Mouse (Mus musculus): Measurements from ENCODE around the gene Map1b. TPM values are rescaled to one million over a fixed set of nuclear protein-coding genes. Genes with fewer than 3 reads are reported as not detected.

Map1b gene
- polyA plus RNA-seq, 1 experiment from 2014 or later: 1,780 TPM

DNA sequence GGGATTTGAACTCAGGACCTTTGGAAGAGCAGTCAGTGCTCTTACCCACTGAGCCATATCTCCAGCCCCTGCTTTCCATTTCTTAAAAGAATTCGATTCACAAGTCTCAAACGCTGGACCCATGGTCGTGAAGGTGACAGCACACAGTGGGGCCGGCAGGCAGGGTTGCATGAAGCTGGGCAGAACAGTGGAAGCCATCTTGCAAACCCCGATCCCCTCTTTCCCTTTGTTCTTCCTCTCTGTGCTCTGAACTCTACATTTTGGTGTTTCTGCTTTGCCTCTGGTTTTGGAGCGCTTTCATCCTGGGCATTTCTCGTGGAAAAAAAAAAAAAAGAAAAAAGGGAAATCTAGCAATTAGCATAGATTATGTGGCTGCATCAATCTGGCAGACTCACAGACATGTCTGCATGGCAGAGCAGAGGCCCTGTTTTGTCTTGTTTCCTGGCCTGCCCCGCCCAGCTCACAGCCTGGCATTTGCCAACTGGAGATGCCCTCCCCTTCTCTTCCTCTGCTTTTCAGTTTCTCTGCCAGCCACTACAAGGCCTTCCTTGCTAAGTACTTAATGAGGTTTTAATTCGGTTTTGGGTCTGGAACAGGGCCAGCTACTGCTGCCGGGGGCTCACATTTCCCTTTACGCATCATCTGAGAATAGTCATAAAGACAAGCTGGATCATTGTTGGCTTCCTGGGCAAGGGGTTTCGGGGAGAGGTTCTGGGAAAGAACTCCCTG lies 57.5 kb downstream of the Map1b start:
- Histone ChIP-seq H3K27me3 (no peaks in the 10 kb centered on the region), H3K4me3 (no peak overlapping the region), H3K9ac (no peak overlapping the region), H3K4me1 (replicated peaks) (peaks cover 45% of the 10 kb centered on the region), H3K36me3 (peaks cover 25% of the 10 kb centered on the region), H3K27ac (replicated peaks) (peak overlapping the region; percentile 79), H3K4me2 (no peak overlapping the region), H3K9me3 (no peaks in the 10 kb centered on the region)
- ATAC-seq (ENCODE audit: low read depth): peak; percentile 87
- WGBS: 54% methylated on average over 12 of the region's 12 CpGs

DNA sequence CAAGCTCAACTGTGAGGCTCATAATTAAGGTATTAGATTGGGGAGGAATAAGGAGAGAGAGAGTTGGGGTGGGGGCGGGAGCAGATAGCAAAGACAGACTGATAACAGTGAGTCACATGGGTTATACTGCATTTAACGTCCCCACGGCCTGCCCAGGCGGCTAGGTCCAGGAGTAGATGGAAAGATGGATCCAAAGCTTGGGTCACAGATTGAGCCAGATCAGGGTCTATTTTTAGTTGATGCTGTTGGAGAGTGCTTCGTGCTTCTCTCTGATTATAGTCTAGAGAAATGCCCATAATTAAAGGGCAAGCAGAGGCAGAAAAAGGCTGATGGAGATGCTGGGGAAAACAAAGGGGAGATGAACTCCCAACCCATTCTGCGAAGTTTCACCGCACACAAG lies 61.4 kb downstream of the Map1b start:
- Histone ChIP-seq H3K27ac (replicated peaks) (0 out of 2 replicates have a peak overlapping the region, but pooled peaks have one; percentile 13), H3K4me2 (no peak overlapping the region), H3K4me1 (replicated peaks) (peaks cover 55% of the 10 kb centered on the region), H3K9ac (no peak overlapping the region), H3K4me3 (no peak overlapping the region), H3K9me3 (no peaks in the 10 kb centered on the region), H3K36me3 (0 out of 2 replicates have a peak, but pooled peaks cover 7% of the 10 kb centered on the region), H3K27me3 (no peaks in the 10 kb centered on the region)
- 89% methylated on average over 7 of the region's 7 CpGs for WGBS
- ATAC-seq (ENCODE audit: low read depth): no peak

DNA sequence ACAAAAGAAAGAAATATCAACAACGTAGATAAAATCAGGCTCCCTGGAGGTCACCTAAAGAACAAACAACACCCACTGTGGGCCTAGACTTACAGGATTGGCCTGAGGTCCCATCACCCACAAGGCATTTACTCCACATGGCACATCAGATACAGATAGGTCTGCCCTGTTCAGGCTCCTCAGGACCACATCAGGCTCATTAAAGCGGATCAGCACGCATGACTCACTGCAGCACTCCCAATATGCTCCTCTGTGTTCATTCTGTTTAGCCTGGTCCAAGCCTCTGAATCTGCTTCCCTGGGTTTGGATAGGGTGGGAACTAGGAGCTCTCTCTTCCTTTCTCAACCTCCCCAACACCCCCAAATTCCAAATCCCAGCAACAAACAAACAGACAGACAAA lies 63.9 kb downstream of the Map1b start:
- no peaks in the 10 kb centered on the region for H3K27me3 ChIP-seq
- no peak overlapping the region for H3K9ac ChIP-seq
- H3K36me3 ChIP-seq: 0 out of 2 replicates have a peak, but pooled peaks cover 7% of the 10 kb centered on the region
- 86% methylated on average over 3 of the region's 3 CpGs for WGBS
- H3K4me2 ChIP-seq: no peak overlapping the region
- peaks cover 65% of the 10 kb centered on the region for H3K4me1 ChIP-seq (replicated peaks)
- no peak overlapping the region for H3K4me3 ChIP-seq
- H3K9me3 ChIP-seq: no peaks in the 10 kb centered on the region
- H3K27ac ChIP-seq (replicated peaks): no peak overlapping the region
- no peak for ATAC-seq (ENCODE audit: low read depth)

DNA sequence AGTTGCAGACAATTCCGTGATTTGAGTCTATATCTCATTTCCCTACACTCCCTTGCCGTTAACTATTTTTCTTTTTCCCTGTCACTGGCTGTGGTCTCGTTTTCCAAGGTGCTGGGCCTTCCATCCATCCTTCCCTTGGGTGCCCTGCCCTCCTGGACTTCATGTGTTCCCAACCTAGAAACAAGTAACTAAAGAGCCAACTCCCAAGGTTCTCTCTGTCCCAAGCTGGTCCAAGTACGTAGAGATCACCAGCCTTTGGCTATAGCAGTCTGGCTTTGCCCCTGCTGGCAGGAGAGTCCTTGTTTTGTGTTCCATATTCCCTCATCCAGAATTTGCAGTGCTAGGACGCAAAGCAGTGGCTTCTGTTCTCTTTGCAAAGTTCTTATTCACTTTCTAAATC lies 65.1 kb downstream of the Map1b start:
- Histone ChIP-seq H3K36me3 (0 out of 2 replicates have a peak, but pooled peaks cover 3% of the 10 kb centered on the region), H3K4me3 (no peak overlapping the region), H3K9me3 (no peaks in the 10 kb centered on the region), H3K4me2 (no peak overlapping the region), H3K9ac (no peak overlapping the region), H3K27me3 (no peaks in the 10 kb centered on the region), H3K27ac (replicated peaks) (peak overlapping the region; percentile 29; the same call in 1 of the 2 replicates), H3K4me1 (replicated peaks) (peaks cover 68% of the 10 kb centered on the region)
- 88% methylated on average over 5 of the region's 5 CpGs for WGBS
- ATAC-seq (ENCODE audit: low read depth): no peak

DNA sequence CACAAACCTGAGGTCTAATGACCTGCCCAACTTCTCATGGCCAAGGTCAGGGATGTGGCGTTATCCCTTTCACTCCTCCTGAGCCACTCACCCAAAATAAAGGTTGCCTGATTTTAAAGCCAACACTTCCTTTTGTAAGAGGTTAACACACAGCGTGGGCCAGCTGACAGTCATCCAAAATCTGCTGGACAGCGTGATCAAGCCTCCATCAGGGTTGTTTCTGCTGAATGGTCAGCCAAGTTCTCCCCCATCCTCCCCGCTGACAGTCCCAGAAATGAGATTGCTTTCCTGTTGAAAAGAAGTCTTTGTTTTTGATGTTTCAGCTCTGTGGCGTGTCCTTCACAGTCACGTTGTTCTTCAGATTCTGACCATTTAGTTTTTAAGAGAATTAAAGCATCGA lies 65.6 kb downstream of the Map1b start:
- Histone ChIP-seq H3K9me3 (no peaks in the 10 kb centered on the region), H3K4me3 (no peak overlapping the region), H3K4me2 (no peak overlapping the region), H3K4me1 (replicated peaks) (peaks cover 68% of the 10 kb centered on the region), H3K27me3 (no peaks in the 10 kb centered on the region), H3K9ac (no peak overlapping the region), H3K27ac (replicated peaks) (no peak overlapping the region; the same call in 1 of the 2 replicates), H3K36me3 (0 out of 2 replicates have a peak, but pooled peaks cover 3% of the 10 kb centered on the region)
- no peak for ATAC-seq (ENCODE audit: low read depth)
- WGBS: 67% methylated on average over 7 of the region's 7 CpGs

DNA sequence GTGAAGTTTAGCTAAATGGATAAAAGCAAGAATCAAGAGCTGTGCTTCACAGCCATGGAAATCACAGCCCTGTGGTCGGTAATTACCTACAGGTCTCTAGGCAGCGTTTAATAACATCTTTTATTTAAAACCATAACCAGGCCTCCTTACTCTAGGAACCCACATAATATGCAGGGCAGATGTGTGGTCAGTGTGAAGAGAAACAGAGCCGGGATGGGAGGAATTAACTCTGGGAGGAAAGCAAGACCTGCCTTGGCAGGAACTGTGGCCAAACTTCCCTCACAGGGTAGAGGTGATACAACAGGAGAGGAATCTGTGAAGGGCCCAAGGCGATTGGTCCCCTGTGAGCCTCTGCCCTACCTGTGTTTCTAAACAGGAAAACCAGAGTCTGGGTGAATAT lies 66.8 kb downstream of the Map1b start:
- no peaks in the 10 kb centered on the region for H3K9me3 ChIP-seq
- peaks cover 67% of the 10 kb centered on the region for H3K4me1 ChIP-seq (replicated peaks)
- no peak overlapping the region for H3K9ac ChIP-seq
- no peaks in the 10 kb centered on the region for H3K36me3 ChIP-seq
- H3K4me3 ChIP-seq: no peak overlapping the region
- 89% methylated on average over 4 of the region's 4 CpGs for WGBS
- no peaks in the 10 kb centered on the region for H3K27me3 ChIP-seq
- ATAC-seq (ENCODE audit: low read depth): no peak
- no peak overlapping the region for H3K27ac ChIP-seq (replicated peaks)
- H3K4me2 ChIP-seq: no peak overlapping the region

DNA sequence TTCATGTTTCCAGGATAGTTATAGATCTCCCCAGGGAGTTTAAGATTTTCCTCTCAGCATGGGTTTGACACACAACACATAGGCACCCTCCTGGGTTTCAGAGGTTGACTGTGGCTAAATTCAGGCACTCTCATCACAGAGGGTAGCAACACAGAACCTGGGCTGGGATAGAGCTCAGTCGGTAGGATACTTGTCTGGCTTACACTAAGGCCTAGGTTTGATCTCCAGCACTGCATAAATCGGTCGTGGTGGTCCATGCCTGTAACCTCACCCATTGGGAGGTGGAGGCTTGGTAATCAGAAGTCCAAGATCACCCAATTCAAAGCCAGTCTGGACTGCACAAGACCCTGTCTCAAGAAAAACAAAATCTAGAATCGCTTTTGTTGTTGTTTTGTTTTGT lies 68.1 kb downstream of the Map1b start:
- H3K27ac ChIP-seq (replicated peaks): peak overlapping the region; percentile 4; the same call in 1 of the 2 replicates
- 34% methylated on average over 4 of the region's 4 CpGs for WGBS

DNA sequence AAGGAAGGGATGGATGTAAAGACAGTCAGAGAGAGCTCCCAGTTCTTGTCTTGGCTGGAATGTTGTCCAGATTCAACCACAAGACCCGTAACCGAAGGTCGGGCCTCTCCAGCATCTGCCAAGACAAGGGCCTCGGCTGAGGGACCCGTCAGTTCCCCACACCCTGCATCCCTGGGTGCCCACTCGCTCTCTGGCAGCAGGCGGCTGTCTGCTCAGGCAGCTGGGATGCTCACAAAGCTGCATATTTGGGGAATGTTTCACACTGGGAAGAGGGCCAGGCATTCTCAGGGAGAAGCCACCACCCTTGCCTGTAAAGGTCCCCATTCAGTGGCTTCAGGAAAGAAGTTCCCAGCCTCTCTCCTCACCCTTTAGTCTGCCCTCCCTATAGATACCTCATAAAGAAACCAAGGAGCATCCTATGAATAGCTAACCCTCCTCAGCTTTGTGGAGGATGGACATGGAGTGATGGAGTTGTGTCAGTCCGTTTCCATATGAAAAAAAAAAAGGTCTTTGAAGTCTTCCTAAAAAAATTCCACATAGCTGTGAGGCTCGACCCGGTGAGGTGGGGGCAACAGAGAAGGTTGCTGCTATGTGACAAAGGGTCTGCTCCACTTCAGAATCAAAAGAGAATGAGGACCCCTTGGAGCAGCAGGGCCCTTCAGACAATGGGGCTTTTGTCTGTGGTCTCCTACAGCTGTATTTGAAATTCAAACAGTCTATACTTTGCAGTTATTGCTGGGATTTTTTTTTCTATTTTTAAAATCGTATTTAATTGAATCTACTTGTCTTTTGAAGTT lies 68.7 kb downstream of the Map1b start:
- Histone ChIP-seq H3K27me3 (no peaks in the 10 kb centered on the region), H3K9ac (peak overlapping the region; percentile 55)
- ATAC-seq (ENCODE audit: low read depth): no peak

More for the DNA sequence above, 68.1 kb downstream of the Map1b start:
- H3K27me3 ChIP-seq: no peaks in the 10 kb centered on the region
- no peak overlapping the region for H3K4me2 ChIP-seq
- no peak overlapping the region for H3K9ac ChIP-seq
- H3K9me3 ChIP-seq: no peaks in the 10 kb centered on the region
- no peak for ATAC-seq (ENCODE audit: low read depth)
- peaks cover 2% of the 10 kb centered on the region; the same call in 1 of the 2 replicates for H3K36me3 ChIP-seq
- H3K4me1 ChIP-seq (replicated peaks): peaks cover 80% of the 10 kb centered on the region
- H3K4me3 ChIP-seq: no peak overlapping the region

DNA sequence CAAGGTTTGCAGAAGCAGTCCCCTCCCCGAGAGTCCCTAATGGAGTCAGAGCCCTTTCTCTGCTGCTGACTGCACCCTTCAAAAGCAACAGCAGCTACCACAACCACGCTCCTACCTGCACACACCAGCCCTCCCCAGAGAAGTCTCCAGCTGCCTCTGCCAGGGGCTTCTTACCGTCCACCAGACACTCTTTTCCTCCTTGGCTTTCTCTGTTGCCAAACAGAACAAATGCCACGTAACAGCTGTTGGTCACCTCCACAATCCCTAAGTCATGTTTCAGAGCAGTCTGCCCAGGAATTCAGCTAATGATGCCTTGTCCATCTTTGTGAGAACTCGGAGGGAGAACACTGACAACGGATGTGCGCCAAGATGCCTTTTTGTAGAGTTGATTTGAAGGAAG lies 69.3 kb downstream of the Map1b start:
- no peak for ATAC-seq (ENCODE audit: low read depth)
- peak overlapping the region; percentile 45 for H3K4me2 ChIP-seq
- H3K27me3 ChIP-seq: no peaks in the 10 kb centered on the region
- peak overlapping the region; percentile 55 for H3K9ac ChIP-seq
- peak overlapping the region; percentile 69 for H3K27ac ChIP-seq (replicated peaks)
- H3K4me1 ChIP-seq (replicated peaks): peaks cover 89% of the 10 kb centered on the region
- H3K4me3 ChIP-seq: peak overlapping the region; percentile 11
- WGBS: 56% methylated on average over 7 of the region's 7 CpGs
- peaks cover 8% of the 10 kb centered on the region for H3K36me3 ChIP-seq
- H3K9me3 ChIP-seq: no peaks in the 10 kb centered on the region

More for the DNA sequence above, 68.7 kb downstream of the Map1b start:
- H3K4me1 ChIP-seq (replicated peaks): peaks cover 86% of the 10 kb centered on the region
- WGBS: 19% methylated on average over 11 of the region's 11 CpGs
- H3K4me2 ChIP-seq: peak overlapping the region; percentile 45
- peaks cover 3% of the 10 kb centered on the region; the same call in 1 of the 2 replicates for H3K36me3 ChIP-seq
- peak overlapping the region; percentile 11 for H3K4me3 ChIP-seq
- H3K9me3 ChIP-seq: no peaks in the 10 kb centered on the region
- peak overlapping the region; percentile 69 for H3K27ac ChIP-seq (replicated peaks)

DNA sequence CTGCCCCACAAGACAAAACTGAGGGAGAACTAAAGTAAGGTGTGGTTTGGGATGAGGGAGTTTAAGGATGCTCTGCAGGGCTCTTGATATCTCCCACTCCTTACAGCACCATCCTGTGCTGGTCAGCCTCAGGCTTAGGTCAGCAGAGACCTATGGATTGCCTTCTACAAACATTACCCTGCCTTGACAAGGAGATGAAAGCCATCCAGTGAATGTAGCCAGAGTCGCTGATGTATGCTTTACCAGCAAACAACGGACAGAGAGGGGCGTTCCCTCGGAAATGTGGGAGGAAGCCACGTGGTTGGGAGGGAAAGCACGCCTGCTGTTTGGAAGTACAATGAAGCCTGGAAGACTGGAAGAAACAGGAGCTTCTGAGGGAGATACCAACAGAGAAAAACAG lies 71.5 kb downstream of the Map1b start:
- H3K9me3 ChIP-seq: no peaks in the 10 kb centered on the region
- H3K27me3 ChIP-seq: no peaks in the 10 kb centered on the region
- ATAC-seq (ENCODE audit: low read depth): peak; percentile 32
- H3K9ac ChIP-seq: no peak overlapping the region
- peak overlapping the region; percentile 45 for H3K4me2 ChIP-seq
- H3K36me3 ChIP-seq: peaks cover 29% of the 10 kb centered on the region
- under 1% methylated on average over 6 of the region's 6 CpGs for WGBS
- peak overlapping the region; percentile 90 for H3K27ac ChIP-seq (replicated peaks)
- peaks cover 84% of the 10 kb centered on the region for H3K4me1 ChIP-seq (replicated peaks)
- 0 out of 2 replicates have a peak overlapping the region, but pooled peaks have one; percentile 10 for H3K4me3 ChIP-seq

DNA sequence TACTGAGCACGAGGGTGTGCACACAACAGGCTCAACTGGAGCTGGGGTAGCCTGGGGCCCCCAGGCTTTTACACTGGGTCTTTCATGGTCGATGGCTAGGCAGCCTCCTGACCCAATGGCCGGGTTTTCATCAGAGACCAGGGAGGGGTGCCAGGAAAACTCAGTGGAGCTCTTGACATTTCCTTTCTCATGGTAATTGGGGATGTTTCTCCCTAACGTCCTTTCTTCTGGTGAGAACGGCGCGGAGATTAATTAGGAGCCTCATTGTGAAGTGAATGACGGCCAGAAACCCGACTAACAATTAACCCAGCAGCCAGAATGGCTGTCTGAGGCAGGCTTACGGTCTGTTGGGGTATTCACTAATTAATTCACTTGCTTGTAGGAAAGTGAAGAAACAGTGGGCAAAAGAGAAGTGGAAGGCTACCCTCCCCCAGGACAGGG lies 71.9 kb downstream of the Map1b start:
- Histone ChIP-seq H3K27ac (replicated peaks) (peak overlapping the region; percentile 90), H3K9ac (peak overlapping the region; percentile 51), H3K4me3 (0 out of 2 replicates have a peak overlapping the region, but pooled peaks have one; percentile 13), H3K9me3 (no peaks in the 10 kb centered on the region), H3K4me1 (replicated peaks) (peaks cover 79% of the 10 kb centered on the region), H3K36me3 (peaks cover 33% of the 10 kb centered on the region), H3K4me2 (peak overlapping the region; percentile 45), H3K27me3 (no peaks in the 10 kb centered on the region)
- 5% methylated on average over 10 of the region's 10 CpGs for WGBS
- peak; percentile 88 for ATAC-seq (ENCODE audit: low read depth)

All from neural tube, embryonic 13.5 days (tissue).